Mouse (Mus musculus) lung, adult 2 months (tissue): Measurements from ENCODE around the gene Clybl.

Experiments used
- CTCF ChIP-seq: fragments of 200-500 bp; IDR thresholded peaks from 2 replicates; pipeline ENCODE4 v1.5.1; 2011; ENCODE audit warnings: mild to moderate bottlenecking, low read length, control low read depth; ENCODE audit not compliant: insufficient read depth
- POLR2A ChIP-seq: fragments of 200-500 bp; IDR thresholded peaks from 2 replicates; pipeline ENCODE4 v1.6.1; 2011; ENCODE audit warnings: low read depth, mild to moderate bottlenecking, control low read depth, low read length, borderline replicate concordance; ENCODE audit errors: extremely low read depth

DNA sequence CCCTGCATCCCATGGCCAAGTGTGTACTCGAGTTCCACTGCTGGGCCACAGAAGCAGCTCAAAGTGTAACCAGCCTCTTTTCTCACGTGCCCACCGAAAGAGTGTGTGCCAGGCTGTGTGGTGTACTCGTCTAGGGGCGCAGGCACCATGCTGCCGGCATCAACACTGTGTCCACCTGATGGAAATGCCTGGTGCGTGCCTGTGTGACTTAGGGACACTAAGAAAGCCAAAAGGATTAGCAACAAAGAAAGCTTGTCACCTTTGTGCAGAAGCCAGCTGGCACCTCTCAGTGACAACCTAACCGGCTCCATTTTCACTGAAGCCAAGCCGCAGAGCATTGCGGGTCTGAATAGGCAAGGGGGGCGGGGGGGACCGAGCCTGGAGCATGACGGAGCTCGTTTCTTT lies 49.1 kb downstream of the Clybl start:
- TF ChIP-seq CTCF = no peak
- TF ChIP-seq POLR2A = no peak
